Mouse (Mus musculus) limb, embryonic 11.5 days (tissue): ENCODE results near the gene Lancl1. TPM values are rescaled to one million over a fixed set of nuclear protein-coding genes. Genes with fewer than 3 reads are reported as not detected.

Experiments used
- ATAC-seq: fragments of 200-750 bp; cut with Nextera tagmentation; 2 replicates; pipeline ENCODE4 v1.8.0; 2017; ENCODE audit warnings: low read depth; ENCODE audit not compliant: insufficient number of reproducible peaks, low FRiP score, low TSS enrichment
- DNase-seq: peaks from one replicate; pipeline ENCODE4 v3.0.0-alpha.2; 2015; ENCODE audit warnings: low spot score
- H3K27ac ChIP-seq: fragments of 300-500 bp; sonication (generic); replicated peaks from 2 replicates; pipeline ENCODE4 v1.5.1; 2014; ENCODE audit warnings: low read depth, mild to moderate bottlenecking, low read length
- H3K27me3 ChIP-seq: fragments of 300-500 bp; sonication (generic); 2 replicates; pipeline ENCODE4 v1.6.1; 2014; ENCODE audit warnings: mild to moderate bottlenecking, low read length, mixed read lengths; ENCODE audit not compliant: control insufficient read depth, insufficient read depth
- H3K36me3 ChIP-seq: fragments of 300-500 bp; sonication (generic); 2 replicates; pipeline ENCODE4 v1.6.1; 2014; ENCODE audit warnings: mild to moderate bottlenecking, low read length, moderate library complexity, mixed read lengths; ENCODE audit not compliant: control insufficient read depth, insufficient read depth
- H3K4me1 ChIP-seq: fragments of 300-500 bp; sonication (generic); 2 replicates; pipeline ENCODE4 v1.6.1; 2014; ENCODE audit warnings: low read length, mixed read lengths; ENCODE audit not compliant: control insufficient read depth, insufficient read depth
- H3K4me2 ChIP-seq: fragments of 300-500 bp; sonication (generic); 2 replicates; pipeline ENCODE4 v1.6.1; 2014; ENCODE audit warnings: low read depth, mild to moderate bottlenecking, moderate library complexity; ENCODE audit not compliant: severe bottlenecking
- H3K4me3 ChIP-seq: fragments of 300-500 bp; sonication (generic); 2 replicates; pipeline ENCODE4 v1.5.1; 2014; ENCODE audit warnings: low read depth, low read length
- H3K9ac ChIP-seq: fragments of 300-500 bp; sonication (generic); 2 replicates; pipeline ENCODE4 v1.6.1; 2014; ENCODE audit warnings: mild to moderate bottlenecking, low read length
- H3K9me3 ChIP-seq: fragments of 300-500 bp; sonication (generic); 2 replicates; pipeline ENCODE4 v1.6.1; 2016; ENCODE audit warnings: low read length; ENCODE audit not compliant: control insufficient read depth
- WGBS: fragments of 180-500 bp; shearing (Covaris S2); extraction: QIAGEN DNeasy Blood & Tissue Kit; methylation state at CpG from one replicate; pipeline ENCODE4 v1.1.7; 2014; 5-methylcytosine and 5-hydroxymethylcytosine counted together
- polyA plus RNA-seq: library from polyadenylated mRNA; unstranded; fragments of >200 nt; fragmentation: Nextera tagmentation; extraction: Ambion mirVana; gene quantifications from 2 replicates; pipeline ENCODE4 v1.2.1, GENCODE M21; 2014

Lancl1 gene
- polyA plus RNA-seq, 1 experiment from 2014 or later: 97.0 TPM

- no peak overlapping the region for H3K4me2 ChIP-seq
- no peak overlapping the region for H3K4me3 ChIP-seq
- H3K4me1 ChIP-seq: no peaks in the 10 kb centered on the region
- H3K36me3 ChIP-seq: peaks cover 3% of the 10 kb centered on the region; the same call in 1 of the 2 replicates
- ATAC-seq: no peak
- WGBS: 79% methylated on average over 6 of the region's 6 CpGs
- H3K9me3 ChIP-seq: no peaks in the 10 kb centered on the region
- no peak overlapping the region for H3K9ac ChIP-seq
- H3K27ac ChIP-seq: no peak overlapping the region
- no peaks in the 10 kb centered on the region for H3K27me3 ChIP-seq
- DNase-seq: no peak
Observed at GRCm38 (mm10) chr1:67002226-67002625, 36.4 kb downstream of the Lancl1 start.

- WGBS: 93% methylated on average over 1 of the region's 1 CpGs
- no peak for ATAC-seq
- peaks cover 3% of the 10 kb centered on the region; the same call in 1 of the 2 replicates for H3K36me3 ChIP-seq
Observed at GRCm38 (mm10) chr1:67001367-67001766, 37.3 kb downstream of the Lancl1 start.

DNA sequence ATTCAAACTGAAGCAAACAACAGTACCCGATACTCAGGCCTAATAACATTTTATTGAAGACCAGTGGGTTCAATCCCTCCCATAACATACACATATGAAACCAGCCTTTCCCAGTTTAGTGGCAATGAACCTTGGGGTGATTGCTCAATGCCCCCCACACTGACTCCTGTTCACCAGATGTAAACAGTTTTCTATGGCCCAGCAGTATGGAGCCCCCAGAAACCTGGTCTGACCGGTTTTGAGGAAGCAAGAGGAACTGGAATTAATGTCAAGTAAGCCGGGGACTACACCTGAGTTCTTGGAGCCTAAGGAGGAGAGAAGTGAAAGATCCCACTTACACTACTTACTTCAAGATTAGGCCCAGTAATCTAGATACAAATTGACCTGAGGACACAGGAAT lies 38.2 kb downstream of the Lancl1 start:
- ATAC-seq (no peak), DNase-seq (no peak)
- Histone ChIP-seq H3K4me3 (no peak overlapping the region), H3K9me3 (no peaks in the 10 kb centered on the region), H3K9ac (no peak overlapping the region), H3K36me3 (peaks cover 3% of the 10 kb centered on the region; the same call in 1 of the 2 replicates), H3K27ac (no peak overlapping the region), H3K27me3 (no peaks in the 10 kb centered on the region), H3K4me2 (no peak overlapping the region), H3K4me1 (no peaks in the 10 kb centered on the region)
- 79% methylated on average over 3 of the region's 3 CpGs for WGBS

More at GRCm38 (mm10) chr1:67001367-67001766, 37.3 kb downstream of the Lancl1 start:
- Histone ChIP-seq H3K27ac (no peak overlapping the region), H3K4me1 (no peaks in the 10 kb centered on the region), H3K4me3 (no peak overlapping the region), H3K4me2 (no peak overlapping the region), H3K9me3 (no peaks in the 10 kb centered on the region), H3K9ac (no peak overlapping the region), H3K27me3 (no peaks in the 10 kb centered on the region)
- no peak for DNase-seq

GRCm38 (mm10) chr1:66998601-66999000 lies 40.1 kb downstream of the Lancl1 start:
- WGBS: 94% methylated on average over 1 of the region's 1 CpGs
- ATAC-seq (no peak), DNase-seq (no peak)
- Histone ChIP-seq H3K9ac (no peak overlapping the region), H3K27ac (no peak overlapping the region), H3K9me3 (no peaks in the 10 kb centered on the region), H3K4me2 (no peak overlapping the region), H3K36me3 (no peaks in the 10 kb centered on the region), H3K4me1 (no peaks in the 10 kb centered on the region), H3K4me3 (no peak overlapping the region), H3K27me3 (no peaks in the 10 kb centered on the region)

- no peaks in the 10 kb centered on the region for H3K36me3 ChIP-seq
- 93% methylated on average over 4 of the region's 4 CpGs for WGBS
- H3K4me3 ChIP-seq: no peak overlapping the region
- ATAC-seq (no peak), DNase-seq (no peak)
- H3K4me1 ChIP-seq: no peaks in the 10 kb centered on the region
- no peaks in the 10 kb centered on the region for H3K9me3 ChIP-seq
- H3K27me3 ChIP-seq: no peaks in the 10 kb centered on the region
- H3K9ac ChIP-seq: no peak overlapping the region
- no peak overlapping the region for H3K4me2 ChIP-seq
- no peak overlapping the region for H3K27ac ChIP-seq
Observed at GRCm38 (mm10) chr1:66998188-66998587, 40.5 kb downstream of the Lancl1 start.

DNA sequence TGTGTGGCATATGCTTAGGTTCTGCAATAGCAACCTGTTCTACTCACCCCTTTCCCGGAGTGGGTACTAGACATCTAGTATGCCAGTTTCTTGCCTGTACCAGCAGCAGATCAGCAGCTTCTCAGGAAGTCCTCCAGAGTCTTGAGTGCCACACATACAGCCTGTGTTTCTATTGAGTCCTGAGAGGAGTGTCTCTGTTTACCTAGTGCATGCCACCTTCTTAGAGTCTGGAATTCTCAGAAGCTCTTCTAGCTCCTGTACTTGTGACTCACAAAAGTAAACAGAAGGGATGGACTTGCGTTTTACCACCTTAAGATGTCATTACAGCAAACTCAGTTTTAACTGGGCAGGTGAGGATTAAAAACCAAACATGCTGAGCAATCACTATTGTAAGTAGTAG lies 41.9 kb downstream of the Lancl1 start:
- Histone ChIP-seq H3K9me3 (no peaks in the 10 kb centered on the region), H3K27ac (no peak overlapping the region), H3K4me1 (no peaks in the 10 kb centered on the region), H3K9ac (no peak overlapping the region), H3K4me3 (no peak overlapping the region), H3K4me2 (no peak overlapping the region), H3K27me3 (no peaks in the 10 kb centered on the region), H3K36me3 (no peaks in the 10 kb centered on the region)
- DNase-seq (no peak), ATAC-seq (no peak)
- 93% methylated on average over 2 of the region's 2 CpGs for WGBS

DNA sequence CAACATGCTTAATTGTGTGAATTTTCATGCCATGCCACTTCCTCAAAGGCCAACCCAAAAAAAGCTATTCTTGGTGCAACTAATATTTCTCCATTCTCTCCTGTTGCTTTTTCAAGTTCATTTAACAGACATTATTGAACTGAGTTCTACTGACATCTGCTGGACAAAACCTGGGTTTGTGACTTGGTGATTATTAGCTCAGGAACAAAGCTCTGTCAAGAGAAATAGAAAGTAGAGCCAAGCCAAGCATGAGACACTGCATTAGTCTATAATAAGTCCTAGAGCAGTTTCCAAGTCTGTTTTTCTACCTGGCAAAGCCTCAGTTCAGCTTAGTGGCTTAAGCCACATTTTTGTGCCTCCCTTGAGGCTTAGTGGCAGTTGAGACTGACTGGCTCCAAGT lies 45.9 kb downstream of the Lancl1 start:
- DNase-seq (peak; percentile 27), ATAC-seq (no peak)
- no peaks in the 10 kb centered on the region for H3K9me3 ChIP-seq
- H3K4me2 ChIP-seq: no peak overlapping the region
- no peak overlapping the region for H3K9ac ChIP-seq
- H3K27ac ChIP-seq: no peak overlapping the region
- H3K4me1 ChIP-seq: no peaks in the 10 kb centered on the region
- no peak overlapping the region for H3K4me3 ChIP-seq
- no peaks in the 10 kb centered on the region for H3K36me3 ChIP-seq
- H3K27me3 ChIP-seq: no peaks in the 10 kb centered on the region

- Histone ChIP-seq H3K27ac (no peak overlapping the region), H3K4me3 (no peak overlapping the region), H3K36me3 (no peaks in the 10 kb centered on the region), H3K9me3 (no peaks in the 10 kb centered on the region), H3K9ac (no peak overlapping the region), H3K27me3 (no peaks in the 10 kb centered on the region), H3K4me2 (no peak overlapping the region), H3K4me1 (no peaks in the 10 kb centered on the region)
- 80% methylated on average over 18 of the region's 18 CpGs for WGBS
- no peak for DNase-seq
- no peak for ATAC-seq
Observed at GRCm38 (mm10) chr1:66987558-66988190, 51.0 kb downstream of the Lancl1 start.

GRCm38 (mm10) chr1:66985906-66986305 lies 52.8 kb downstream of the Lancl1 start:
- no peaks in the 10 kb centered on the region for H3K4me1 ChIP-seq
- no peak overlapping the region for H3K9ac ChIP-seq
- no peak overlapping the region for H3K4me3 ChIP-seq
- no peak overlapping the region for H3K4me2 ChIP-seq
- H3K9me3 ChIP-seq: no peaks in the 10 kb centered on the region
- H3K36me3 ChIP-seq: no peaks in the 10 kb centered on the region
- no peak overlapping the region for H3K27ac ChIP-seq
- no peak for ATAC-seq
- WGBS: 73% methylated on average over 4 of the region's 4 CpGs
- H3K27me3 ChIP-seq: no peaks in the 10 kb centered on the region
- no peak for DNase-seq
